Mouse (Mus musculus) cerebellum, postnatal 10 days (tissue): ENCODE results near the gene Adgrg2.

ENCODE experiments used
- DNase-seq, 2 experiments: peaks; one replicate each; pipeline ENCODE4 v3.0.0; 2021; ENCODE audit warnings: mixed read lengths in 2 of 2

The Adgrg2 gene

GRCm38 (mm10) chrX:160502048-160503041, 111.9 kb downstream of the Adgrg2 start, which contains the start of gene Phka2:
TSS of gene Phka2 (plus strand) at chrX:160502166.
- peak; percentile 91 to 92 for DNase-seq

GRCm38 (mm10) chrX:160509046-160509445, 118.6 kb downstream of the Adgrg2 start:
- no peak for DNase-seq

- no peak for DNase-seq
These were observed 119.7 kb downstream of the Adgrg2 start for GRCm38 (mm10) chrX:160510197-160510596.

- no peak for DNase-seq
These were observed 125.5 kb downstream of the Adgrg2 start for GRCm38 (mm10) chrX:160516027-160516426.

GRCm38 (mm10) chrX:160542772-160543171, 152.3 kb downstream of the Adgrg2 start:
- DNase-seq: peak in 1 of 2 experiments; percentile 5
